Mouse (Mus musculus) cerebellum, adult 2 months (tissue): ENCODE measurements around the gene Il27ra.

Experiments
- CTCF ChIP-seq: fragments of 200-500 bp; IDR thresholded peaks from 2 replicates; pipeline ENCODE4 v1.5.1; 2011; ENCODE audit warnings: low read depth, mild to moderate bottlenecking, control low read depth, low read length, moderate library complexity, borderline replicate concordance; ENCODE audit not compliant: insufficient read depth
- POLR2A ChIP-seq: fragments of 200-500 bp; IDR thresholded peaks from 2 replicates; pipeline ENCODE4 v1.6.1; 2011; ENCODE audit warnings: low read length, control low read depth, borderline replicate concordance; ENCODE audit not compliant: insufficient read depth

- TF ChIP-seq CTCF (no peak), POLR2A (no peak)
These were observed 15.4 kb upstream of the Il27ra start for GRCm38 (mm10) chr8:84057827-84058226.
